Mouse (Mus musculus) cerebellum, adult 11 months (tissue): ENCODE results near the gene Nfe2l2.

Source experiments
- DNase-seq: peaks from one replicate; pipeline ENCODE4 v3.0.0; 2022

The Nfe2l2 gene

GRCm38 (mm10) chr2:75704234-75705161, at the start of gene Nfe2l2:
TSS of gene Nfe2l2 (minus strand) at chr2:75704641.
- DNase-seq, result peak; percentile 66

- DNase-seq, result no peak
Observed at GRCm38 (mm10) chr2:75752306-75753175, 48.1 kb upstream of the Nfe2l2 start.

- DNase-seq, result no peak
Observed at GRCm38 (mm10) chr2:75751896-75752295, 47.5 kb upstream of the Nfe2l2 start.

- DNase-seq, result no peak
Observed at GRCm38 (mm10) chr2:75750869-75751268, 46.4 kb upstream of the Nfe2l2 start.

- peak; percentile 40 for DNase-seq
Observed at GRCm38 (mm10) chr2:75750043-75750718, 45.7 kb upstream of the Nfe2l2 start.

- no peak for DNase-seq
Observed at GRCm38 (mm10) chr2:75748841-75749240, 44.4 kb upstream of the Nfe2l2 start.

- DNase-seq, result no peak
Observed at GRCm38 (mm10) chr2:75737006-75737503, 32.6 kb upstream of the Nfe2l2 start.

GRCm38 (mm10) chr2:75734196-75734865, 29.9 kb upstream of the Nfe2l2 start:
- no peak for DNase-seq

GRCm38 (mm10) chr2:75733177-75733576, 28.7 kb upstream of the Nfe2l2 start:
- no peak for DNase-seq

- no peak for DNase-seq
Observed at GRCm38 (mm10) chr2:75731929-75732328, 27.5 kb upstream of the Nfe2l2 start.

- DNase-seq, result no peak
Observed at GRCm38 (mm10) chr2:75731233-75731651, 26.8 kb upstream of the Nfe2l2 start.

GRCm38 (mm10) chr2:75730052-75730451, 25.6 kb upstream of the Nfe2l2 start:
- peak; percentile 51 for DNase-seq

- DNase-seq, result peak; percentile 20
Observed at GRCm38 (mm10) chr2:75724863-75725445, 20.5 kb upstream of the Nfe2l2 start.

- DNase-seq, result no peak
Observed at GRCm38 (mm10) chr2:75723481-75723880, 19.0 kb upstream of the Nfe2l2 start.

- no peak for DNase-seq
Observed at GRCm38 (mm10) chr2:75722893-75723292, 18.5 kb upstream of the Nfe2l2 start.

GRCm38 (mm10) chr2:75720236-75721027, 16.0 kb upstream of the Nfe2l2 start:
- no peak for DNase-seq

- no peak for DNase-seq
Observed at GRCm38 (mm10) chr2:75719331-75719869, 15.0 kb upstream of the Nfe2l2 start.

- DNase-seq, result peak; percentile 58
Observed at GRCm38 (mm10) chr2:75716046-75717016, 11.9 kb upstream of the Nfe2l2 start.

- no peak for DNase-seq
Observed at GRCm38 (mm10) chr2:75714766-75715165, 10.3 kb upstream of the Nfe2l2 start.
